Mouse (Mus musculus) C2C12 (cell line): Measurements from ENCODE around the gene Map7d1.

Experiments
- CEBPB ChIP-seq: IDR thresholded peaks from one replicate; pipeline ENCODE4 v1.6.1; 2011; ENCODE audit warnings: low read depth, mild to moderate bottlenecking, control low read depth, moderate library complexity
- CTCF ChIP-seq: IDR thresholded peaks from one replicate; pipeline ENCODE4 v1.5.1; 2011; ENCODE audit not compliant: control insufficient read depth, insufficient read depth, insufficient read length
- MAX ChIP-seq: IDR thresholded peaks from one replicate; pipeline ENCODE4 v1.6.1; 2011; ENCODE audit warnings: mild to moderate bottlenecking, control low read depth
- MYOD1 ChIP-seq: IDR thresholded peaks from one replicate; pipeline ENCODE4 v1.6.1; 2011; ENCODE audit warnings: low read depth; ENCODE audit not compliant: control insufficient read depth, insufficient read length
- USF1 ChIP-seq: IDR thresholded peaks from one replicate; pipeline ENCODE4 v1.6.1; 2011; ENCODE audit warnings: low read depth, mild to moderate bottlenecking, control low read depth, moderate library complexity

DNA sequence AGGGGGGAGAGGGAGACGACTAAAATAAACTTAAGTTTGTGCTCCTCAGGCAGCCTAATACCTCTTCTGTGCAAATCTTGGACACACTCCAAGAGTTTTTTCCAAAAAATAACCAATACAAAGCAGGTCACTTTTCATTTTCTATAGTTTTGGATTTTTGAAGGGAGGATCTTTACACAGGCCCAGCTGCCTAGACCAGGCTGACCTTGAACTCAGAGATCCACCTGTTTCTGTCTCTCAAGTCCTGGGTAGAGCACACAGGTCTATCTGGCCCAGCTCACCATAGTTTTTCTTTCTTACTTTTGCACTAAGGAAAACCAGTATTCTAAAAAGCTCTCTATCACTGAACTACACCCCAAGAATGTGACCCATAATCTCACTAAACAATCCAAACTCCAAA lies 56.1 kb downstream of the Map7d1 start:
- TF ChIP-seq CTCF (no peak), MYOD1 (no peak), CEBPB (no peak), USF1 (no peak), MAX (no peak)
